Mouse (Mus musculus) neural tube, embryonic 13.5 days (tissue): ENCODE results near the gene Ly6g. TPM values are rescaled to one million over a fixed set of nuclear protein-coding genes. Genes with fewer than 3 reads are reported as not detected.
"Not testable (repeated sequence)": the region's sequence is repeated elsewhere in the genome, so short reads cannot be mapped to it uniquely, and the experiment has no call there.

Source experiments
- ATAC-seq: fragments of 200-750 bp; cut with Nextera tagmentation; 2 replicates; pipeline ENCODE4 v1.8.0; 2017; ENCODE audit warnings: low read depth, mild to moderate bottlenecking, moderate TSS enrichment, moderate library complexity
- H3K27ac ChIP-seq: fragments of 300-500 bp; sonication (generic); replicated peaks from 2 replicates; pipeline ENCODE4 v1.5.1; 2015; ENCODE audit warnings: moderate library complexity, mild to moderate bottlenecking, inconsistent platforms
- H3K27me3 ChIP-seq: fragments of 300-500 bp; sonication (generic); 2 replicates; pipeline ENCODE4 v1.6.1; 2015; ENCODE audit warnings: mild to moderate bottlenecking, inconsistent platforms
- H3K36me3 ChIP-seq: fragments of 300-500 bp; sonication (generic); 2 replicates; pipeline ENCODE4 v1.6.1; 2015; ENCODE audit warnings: mild to moderate bottlenecking, inconsistent platforms
- H3K4me1 ChIP-seq: fragments of 300-500 bp; sonication (generic); replicated peaks from 2 replicates; pipeline ENCODE4 v1.6.1; 2015; ENCODE audit warnings: inconsistent platforms
- H3K4me2 ChIP-seq: fragments of 300-500 bp; sonication (generic); 2 replicates; pipeline ENCODE4 v1.6.1; 2015; ENCODE audit warnings: inconsistent platforms, mild to moderate bottlenecking, moderate library complexity
- H3K4me3 ChIP-seq: fragments of 300-500 bp; sonication (generic); 2 replicates; pipeline ENCODE4 v1.5.1; 2015; ENCODE audit warnings: mild to moderate bottlenecking, inconsistent platforms
- H3K9ac ChIP-seq: fragments of 300-500 bp; sonication (generic); 2 replicates; pipeline ENCODE4 v1.6.1; 2015; ENCODE audit warnings: moderate library complexity, mild to moderate bottlenecking, inconsistent platforms
- H3K9me3 ChIP-seq: fragments of 300-500 bp; sonication (generic); 2 replicates; pipeline ENCODE4 v1.6.1; 2016; ENCODE audit warnings: inconsistent platforms
- WGBS: fragments of 180-500 bp; shearing (Covaris S2); methylation state at CpG from one replicate; pipeline ENCODE4 v1.1.7; 2015; 5-methylcytosine and 5-hydroxymethylcytosine counted together
- polyA plus RNA-seq: library from polyadenylated mRNA; unstranded; fragments of >200 nt; fragmentation: Nextera tagmentation; extraction: Ambion mirVana; gene quantifications from 2 replicates; pipeline ENCODE4 v1.2.1, GENCODE M21; 2015

The Ly6g gene
- polyA plus RNA-seq: not detected in 2 replicates

GRCm38 (mm10) chr15:75154940-75155339, at the start of gene Ly6g:
TSS of gene Ly6g (plus strand) at chr15:75155240.
- H3K27me3 ChIP-seq: no peaks in the 10 kb centered on the region
- no peak within 1 kb of the TSS for H3K4me2 ChIP-seq
- H3K27ac ChIP-seq: no peak within 1 kb of the TSS
- no peak within 1 kb of the TSS for H3K9ac ChIP-seq
- no peaks in the 10 kb centered on the region for H3K4me1 ChIP-seq
- no peaks in the 10 kb centered on the region for H3K36me3 ChIP-seq
- WGBS: 64% methylated on average over 1 of the region's 1 CpGs
- H3K4me3 ChIP-seq: no peak within 1 kb of the TSS
- ATAC-seq: no peak
- 0 out of 2 replicates have a peak, but pooled peaks cover 4% of the 10 kb centered on the region for H3K9me3 ChIP-seq

GRCm38 (mm10) chr15:75110424-75110823, 44.6 kb upstream of the Ly6g start:
- not testable (repeated sequence) for H3K4me1 ChIP-seq, H3K27me3 ChIP-seq, ATAC-seq, H3K9me3 ChIP-seq, H3K4me3 ChIP-seq, H3K4me2 ChIP-seq, H3K27ac ChIP-seq, H3K36me3 ChIP-seq, H3K9ac ChIP-seq
- 86% methylated on average over 4 of the region's 5 CpGs for WGBS

GRCm38 (mm10) chr15:75111861-75112630, 43.0 kb upstream of the Ly6g start, which contains the start of gene Ly6c2:
TSS of gene Ly6c2 (minus strand) at chr15:75111970.
- not testable (repeated sequence) for ATAC-seq, H3K4me2 ChIP-seq, H3K27ac ChIP-seq, H3K9me3 ChIP-seq, H3K9ac ChIP-seq, H3K4me3 ChIP-seq, H3K4me1 ChIP-seq, H3K36me3 ChIP-seq, H3K27me3 ChIP-seq
- WGBS: 70% methylated on average over 1 of the region's 1 CpGs

- Histone ChIP-seq H3K27ac (no peak overlapping the region), H3K9ac (no peak overlapping the region), H3K4me2 (no peak overlapping the region), H3K27me3 (no peaks in the 10 kb centered on the region), H3K9me3 (no peaks in the 10 kb centered on the region), H3K4me1 (no peaks in the 10 kb centered on the region), H3K36me3 (no peaks in the 10 kb centered on the region), H3K4me3 (no peak overlapping the region)
- WGBS: 86% methylated on average over 2 of the region's 2 CpGs
- no peak for ATAC-seq
Measured at GRCm38 (mm10) chr15:75116525-75116924, 38.5 kb upstream of the Ly6g start.

GRCm38 (mm10) chr15:75117481-75117880, 37.6 kb upstream of the Ly6g start:
- not testable (repeated sequence) for H3K4me1 ChIP-seq, H3K9ac ChIP-seq, ATAC-seq, H3K4me3 ChIP-seq, H3K27ac ChIP-seq, H3K4me2 ChIP-seq, H3K27me3 ChIP-seq, H3K9me3 ChIP-seq, H3K36me3 ChIP-seq
- WGBS: 93% methylated on average over 5 of the region's 5 CpGs

GRCm38 (mm10) chr15:75118742-75119141, 36.3 kb upstream of the Ly6g start:
- not testable (repeated sequence) for H3K27me3 ChIP-seq, H3K4me3 ChIP-seq, H3K9ac ChIP-seq, H3K9me3 ChIP-seq, H3K36me3 ChIP-seq, ATAC-seq, H3K4me2 ChIP-seq, H3K27ac ChIP-seq, H3K4me1 ChIP-seq
- WGBS: 34% methylated on average over 6 of the region's 7 CpGs

GRCm38 (mm10) chr15:75120066-75120465, 35.0 kb upstream of the Ly6g start:
- no peak overlapping the region for H3K4me2 ChIP-seq
- no peaks in the 10 kb centered on the region for H3K36me3 ChIP-seq
- no peaks in the 10 kb centered on the region for H3K4me1 ChIP-seq
- H3K27me3 ChIP-seq: no peaks in the 10 kb centered on the region
- no peak overlapping the region for H3K27ac ChIP-seq
- WGBS: 15% methylated on average over 2 of the region's 2 CpGs
- no peak overlapping the region for H3K9ac ChIP-seq
- no peak overlapping the region for H3K4me3 ChIP-seq
- H3K9me3 ChIP-seq: no peaks in the 10 kb centered on the region
- no peak for ATAC-seq

GRCm38 (mm10) chr15:75132346-75132745, 22.7 kb upstream of the Ly6g start:
- 98% methylated on average over 2 of the region's 2 CpGs for WGBS
- H3K9me3 ChIP-seq, H3K27me3 ChIP-seq, H3K4me3 ChIP-seq, ATAC-seq, H3K9ac ChIP-seq, H3K36me3 ChIP-seq, H3K27ac ChIP-seq, H3K4me2 ChIP-seq, H3K4me1 ChIP-seq: not testable (repeated sequence)

GRCm38 (mm10) chr15:75135090-75135783, 19.8 kb upstream of the Ly6g start:
- not testable (repeated sequence) for H3K9me3 ChIP-seq, H3K27ac ChIP-seq, H3K4me1 ChIP-seq, H3K4me2 ChIP-seq, H3K4me3 ChIP-seq, H3K36me3 ChIP-seq, H3K9ac ChIP-seq, H3K27me3 ChIP-seq, ATAC-seq
- 78% methylated on average over 1 of the region's 2 CpGs for WGBS

- H3K4me2 ChIP-seq, H3K27me3 ChIP-seq, H3K4me1 ChIP-seq, H3K27ac ChIP-seq, H3K9me3 ChIP-seq, ATAC-seq, H3K4me3 ChIP-seq, H3K36me3 ChIP-seq, H3K9ac ChIP-seq: not testable (repeated sequence)
- WGBS: 81% methylated on average over 3 of the region's 3 CpGs
Measured at GRCm38 (mm10) chr15:75137739-75138138, 17.3 kb upstream of the Ly6g start.

GRCm38 (mm10) chr15:75141812-75142360, 13.2 kb upstream of the Ly6g start:
- not testable (repeated sequence) for ATAC-seq, H3K9ac ChIP-seq, H3K4me1 ChIP-seq, H3K9me3 ChIP-seq, H3K36me3 ChIP-seq, H3K4me3 ChIP-seq, H3K27me3 ChIP-seq, H3K4me2 ChIP-seq, H3K27ac ChIP-seq
- 48% methylated on average over 6 of the region's 6 CpGs for WGBS

GRCm38 (mm10) chr15:75143735-75144134, 11.3 kb upstream of the Ly6g start:
- H3K9ac ChIP-seq: no peak overlapping the region
- 61% methylated on average over 3 of the region's 3 CpGs for WGBS

More at GRCm38 (mm10) chr15:75143735-75144134, 11.3 kb upstream of the Ly6g start:
- Histone ChIP-seq H3K4me3 (no peak overlapping the region), H3K9me3 (no peaks in the 10 kb centered on the region), H3K36me3 (no peaks in the 10 kb centered on the region), H3K27ac (no peak overlapping the region), H3K4me1 (no peaks in the 10 kb centered on the region), H3K4me2 (no peak overlapping the region), H3K27me3 (no peaks in the 10 kb centered on the region)
- ATAC-seq: no peak
